ENCODE assay signal across 34 mouse cellular contexts in the genomic region with DNA sequence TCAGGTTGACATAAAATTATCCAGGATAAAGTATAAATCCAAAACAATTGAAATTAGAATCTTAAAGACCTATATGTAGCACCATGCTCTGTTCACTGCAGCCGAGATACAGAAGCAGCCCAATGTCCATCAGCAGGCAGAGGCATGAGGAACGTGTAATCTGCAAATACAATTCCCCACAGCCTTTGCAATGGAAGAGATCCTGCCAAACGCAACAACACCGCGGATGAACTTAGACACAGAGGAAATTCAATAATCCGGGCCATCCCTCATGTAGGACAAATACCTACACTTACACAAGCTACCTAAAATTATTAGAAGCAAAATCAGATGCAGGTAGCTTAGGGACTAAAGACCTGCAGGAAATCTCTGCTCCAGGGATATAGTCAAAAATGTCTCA. TPM values are rescaled to one million over a fixed set of nuclear protein-coding genes. Genes with fewer than 3 reads are reported as not detected.
"Had no signal": no experiment of that assay in that cellular context is flagged by ENCODE, and none has a peak within 500 bp of the region (broad histone marks: within the 10 kb centered on the region; RNA-seq: fewer than 3 reads in every experiment).

No protein-coding gene starts in this region.

- H3K4me1 ChIP-seq: embryonic facial prominence, embryonic 12.5 days; forebrain, embryonic 10.5 days; forebrain, embryonic 12.5 days; forebrain, embryonic 13.5 days; forebrain, embryonic 15.5 days had no signal

- H3K4me3 ChIP-seq: embryonic facial prominence, embryonic 10.5 days; embryonic facial prominence, embryonic 12.5 days; embryonic facial prominence, embryonic 13.5 days; embryonic facial prominence, embryonic 15.5 days; erythroblast, embryonic 14.5 days; forebrain, embryonic 10.5 days; forebrain, embryonic 12.5 days; forebrain, embryonic 13.5 days; forebrain, embryonic 15.5 days; gastrocnemius, adult 2 months had no signal

- H3K9me3 ChIP-seq: embryonic facial prominence, embryonic 15.5 days; forebrain, embryonic 10.5 days; forebrain, embryonic 12.5 days; forebrain, embryonic 13.5 days; forebrain, embryonic 15.5 days had no signal

- H3K36me3 ChIP-seq: embryonic facial prominence, embryonic 10.5 days; embryonic facial prominence, embryonic 12.5 days; embryonic facial prominence, embryonic 13.5 days; embryonic facial prominence, embryonic 15.5 days; forebrain, embryonic 10.5 days; forebrain, embryonic 12.5 days; forebrain, embryonic 15.5 days had no signal

- H3K4me2 ChIP-seq: embryonic facial prominence, embryonic 12.5 days; embryonic facial prominence, embryonic 13.5 days; embryonic facial prominence, embryonic 15.5 days; forebrain, embryonic 12.5 days; forebrain, embryonic 13.5 days; forebrain, embryonic 15.5 days had no signal

- ATAC-seq: forebrain, embryonic 13.5 days; forebrain, embryonic 14.5 days; forebrain, embryonic 15.5 days; forebrain, embryonic 16.5 days; forebrain, postnatal 0 days had no signal

- H3K9ac ChIP-seq: embryonic facial prominence, embryonic 12.5 days; embryonic facial prominence, embryonic 13.5 days; embryonic facial prominence, embryonic 15.5 days; forebrain, embryonic 12.5 days; forebrain, embryonic 13.5 days; forebrain, embryonic 15.5 days; forebrain, postnatal 0 days had no signal

- DNase-seq: cerebellum, adult 2 months; cerebellum, adult 8-10 months; cerebellum, adult 9-10 months; cerebellum, adult 9-11 months; cerebellum, postnatal 10 days; cerebellum, postnatal 14 days; cerebellum, postnatal 25 days; cerebellum, postnatal 36 days; embryo, embryonic 11 days; forebrain, postnatal 0 days; gastrocnemius, adult 2 months; gastrocnemius, postnatal 10 days; gastrocnemius, postnatal 14 days; gastrocnemius, postnatal 25 days; gastrocnemius, postnatal 36 days; heart, adult 18-20 months had no signal

- H3K27me3 ChIP-seq: embryonic facial prominence, embryonic 12.5 days; embryonic facial prominence, embryonic 13.5 days; embryonic facial prominence, embryonic 15.5 days; forebrain, embryonic 12.5 days; forebrain, embryonic 13.5 days; forebrain, embryonic 15.5 days had no signal

- H3K27ac ChIP-seq: embryonic facial prominence, embryonic 10.5 days; embryonic facial prominence, embryonic 12.5 days; embryonic facial prominence, embryonic 13.5 days; embryonic facial prominence, embryonic 15.5 days; forebrain, embryonic 10.5 days; forebrain, embryonic 12.5 days; forebrain, embryonic 13.5 days; forebrain, embryonic 15.5 days; gastrocnemius, adult 2 months had no signal

RNA-seq across cellular contexts. Expression of gene Tectb, which starts 27.6 kb away (rescaled TPM):
- total RNA-seq: common myeloid progenitor, adult 5-6 weeks; forebrain, postnatal 0 days; gastrocnemius, adult 18-20 months; gastrocnemius, adult 2 months; gastrocnemius, adult 8-10 months; granulocyte monocyte progenitor cell, adult 5-6 weeks had no signal
- polyA plus RNA-seq: cortical plate, adult 2 months; embryonic facial prominence, embryonic 10.5 days; embryonic facial prominence, embryonic 11.5 days; embryonic facial prominence, embryonic 13.5 days; erythroblast, embryonic 14.5 days; forebrain, embryonic 10.5 days; forebrain, embryonic 11.5 days; forebrain, embryonic 16.5 days had no signal
